Mouse (Mus musculus) megakaryocyte progenitor cell, adult 5-6 weeks (primary cell): ENCODE measurements at regions not wholly inside any gene's neighbourhood (a gene's known extent, or its start where the extent isn't known, plus 50 kb on each side); places are given as distances from the start of the nearest gene placed in this dataset.

Source experiments
- ATAC-seq: replicated peaks from 2 replicates; pipeline ENCODE4 v1.8.0; 2016; ENCODE audit warnings: mild to moderate bottlenecking, moderate TSS enrichment, inconsistent platforms; ENCODE audit not compliant: poor library complexity

- no peak for ATAC-seq
Observed at GRCm38 (mm10) chr9:86219669-86220068, 245.1 kb downstream of the Ube2cbp start.

- ATAC-seq: no peak
Observed at GRCm38 (mm10) chr9:86224530-86224929, 240.2 kb downstream of the Ube2cbp start.

GRCm38 (mm10) chr9:86230673-86231350, 233.9 kb downstream of the Ube2cbp start:
- no peak for ATAC-seq

GRCm38 (mm10) chr9:86231692-86232091, 233.1 kb downstream of the Ube2cbp start:
- ATAC-seq: no peak

DNA sequence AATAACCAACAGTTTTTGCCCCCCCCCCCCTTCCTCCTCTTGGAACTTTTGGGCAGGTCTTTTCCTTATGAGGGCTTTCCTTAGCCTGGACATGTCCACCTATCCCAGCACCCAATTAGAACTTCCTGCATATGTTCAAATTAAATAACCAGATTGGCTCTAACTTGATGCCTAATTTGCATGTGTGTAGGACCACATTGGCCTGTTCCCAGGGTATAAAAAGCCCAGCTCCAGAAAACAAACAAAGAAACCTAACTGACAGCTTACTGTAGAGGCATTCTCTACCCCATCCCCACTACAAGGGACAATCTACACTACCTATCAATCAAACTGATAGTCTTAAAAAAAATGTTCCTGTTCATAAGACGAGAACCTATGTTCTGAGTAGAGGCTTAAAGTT, 232.6 kb downstream of the Ube2cbp start:
- ATAC-seq: no peak

DNA sequence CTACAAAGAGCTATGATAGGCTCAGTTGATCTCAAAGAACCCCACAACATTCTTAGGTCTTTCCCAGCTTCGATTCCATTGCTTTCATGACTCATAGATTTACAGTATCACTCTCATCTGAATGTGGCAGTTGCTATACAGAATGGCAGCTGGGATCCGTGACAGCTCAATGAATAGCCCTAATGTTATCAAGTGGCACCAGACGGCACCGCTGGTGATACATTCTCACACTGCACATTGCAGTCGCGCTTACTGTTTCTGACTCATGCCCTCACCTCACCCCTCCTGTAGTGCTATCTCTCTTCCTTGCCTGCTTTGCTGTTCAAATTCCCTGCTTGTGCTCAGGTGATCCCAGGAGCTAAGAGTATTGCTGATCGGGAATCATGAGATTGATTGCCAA, 231.0 kb downstream of the Ube2cbp start:
- ATAC-seq: no peak

GRCm38 (mm10) chr9:86238691-86239090, 226.1 kb downstream of the Ube2cbp start:
- no peak for ATAC-seq

DNA sequence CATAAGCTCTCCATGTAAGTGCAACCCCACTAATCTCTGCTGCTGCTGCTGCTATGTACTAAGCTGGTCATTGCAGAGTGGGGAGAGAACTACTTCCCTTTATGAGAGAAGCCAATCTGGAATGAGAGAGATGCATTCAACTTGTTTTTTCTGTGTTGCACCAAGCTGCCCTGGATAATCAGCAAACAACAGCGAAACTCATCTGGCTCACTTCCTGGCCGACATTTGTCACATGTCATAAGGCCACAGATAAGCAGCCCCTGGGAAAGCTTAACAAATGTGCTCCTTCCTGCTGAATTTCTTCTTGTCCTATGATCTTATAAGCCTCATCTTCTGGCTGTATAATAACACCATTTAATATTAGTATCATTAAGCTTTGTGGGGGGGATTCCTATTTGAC, 224.5 kb downstream of the Ube2cbp start:
- no peak for ATAC-seq

DNA sequence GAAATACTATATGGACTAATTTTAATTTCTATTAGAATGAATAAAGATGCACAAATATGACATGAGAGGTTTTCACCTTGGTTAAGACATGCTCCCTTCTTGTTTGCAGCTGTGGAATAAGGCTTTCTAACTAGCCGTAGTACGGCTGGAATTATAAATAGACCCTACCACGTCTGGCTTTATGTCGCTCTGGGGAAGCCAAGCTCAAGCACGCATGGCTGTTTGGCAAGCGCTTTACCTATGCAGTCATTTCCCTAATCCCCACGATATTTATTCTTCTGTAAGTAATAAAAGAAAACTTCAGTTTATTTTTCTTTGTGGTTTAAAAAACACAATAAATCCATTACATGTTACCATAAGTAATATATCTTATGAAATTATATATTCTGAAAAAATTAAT, 223.9 kb downstream of the Ube2cbp start:
- ATAC-seq: no peak

GRCm38 (mm10) chr9:86250197-86250596, 214.6 kb downstream of the Ube2cbp start:
- no peak for ATAC-seq

DNA sequence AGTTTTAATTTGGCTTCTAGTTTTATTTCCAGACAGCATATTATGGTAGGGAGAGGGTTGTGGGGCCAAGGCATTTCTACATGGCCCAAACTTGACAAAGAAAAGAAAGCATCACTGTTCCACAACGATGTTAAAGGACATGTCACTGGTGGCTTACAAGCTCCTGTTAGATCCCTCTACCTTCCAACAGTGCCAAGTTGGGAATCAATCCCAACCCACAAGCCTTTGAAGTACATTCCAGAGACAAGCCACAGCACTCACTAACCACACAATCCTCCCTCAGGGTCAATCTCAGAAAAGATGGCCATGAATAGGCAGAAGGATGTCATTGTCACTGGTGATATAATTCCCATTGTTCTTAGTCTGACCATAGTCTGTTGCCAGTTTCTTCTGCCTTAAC, 213.4 kb downstream of the Ube2cbp start:
- ATAC-seq: no peak
